Mouse (Mus musculus) hindbrain, embryonic 10.5 days (tissue): ENCODE data around the gene Bag3. TPM values are rescaled to one million over a fixed set of nuclear protein-coding genes. Genes with fewer than 3 reads are reported as not detected.

Source experiments
- DNase-seq: peaks from one replicate; pipeline ENCODE4 v3.0.0-alpha.2; 2017; ENCODE audit warnings: low spot score
- H3K27ac ChIP-seq: fragments of 300-500 bp; sonication (generic); 2 replicates; pipeline ENCODE4 v1.5.1; 2016; ENCODE audit warnings: mild to moderate bottlenecking, moderate library complexity
- H3K27me3 ChIP-seq: fragments of 300-500 bp; sonication (generic); 2 replicates; pipeline ENCODE4 v1.6.1; 2016; ENCODE audit warnings: mild to moderate bottlenecking; ENCODE audit not compliant: poor library complexity, insufficient read depth, severe bottlenecking
- H3K36me3 ChIP-seq: fragments of 300-500 bp; sonication (generic); 2 replicates; pipeline ENCODE4 v1.6.1; 2016; ENCODE audit warnings: mild to moderate bottlenecking, moderate library complexity
- H3K4me1 ChIP-seq: fragments of 300-500 bp; sonication (generic); replicated peaks from 2 replicates; pipeline ENCODE4 v1.6.1; 2016; ENCODE audit warnings: mild to moderate bottlenecking
- H3K4me3 ChIP-seq: fragments of 300-500 bp; sonication (generic); 2 replicates; pipeline ENCODE4 v1.5.1; 2016; ENCODE audit warnings: mild to moderate bottlenecking, moderate library complexity
- H3K9me3 ChIP-seq: fragments of 300-500 bp; sonication (generic); 2 replicates; pipeline ENCODE4 v1.6.1; 2016; ENCODE audit warnings: mild to moderate bottlenecking, moderate library complexity
- whole genome bisulfite sequencing: fragments of 180-500 bp; shearing (Covaris S2); methylation state at CpG from one replicate; pipeline ENCODE4 v1.1.7; 2016; 5-methylcytosine and 5-hydroxymethylcytosine counted together
- polyA plus RNA-seq: library from polyadenylated mRNA; unstranded; fragments of >200 nt; fragmentation: Nextera tagmentation; extraction: Ambion mirVana; gene quantifications from 2 replicates; pipeline ENCODE4 v1.2.1, GENCODE M21; 2016

Bag3 gene
- polyA plus RNA-seq, 1 experiment from 2014 or later = 7.2 TPM

GRCm38 (mm10) chr7:128578199-128578945 is 55.0 kb downstream of the Bag3 start:
- no peak for DNase-seq
- peaks cover 22% of the 10 kb centered on the region for H3K4me1 ChIP-seq
- no peaks in the 10 kb centered on the region for H3K27me3 ChIP-seq
- H3K27ac ChIP-seq = no peak overlapping the region
- 67% methylated on average over 10 of the region's 10 CpGs for WGBS
- H3K36me3 ChIP-seq = no peaks in the 10 kb centered on the region
- no peaks in the 10 kb centered on the region for H3K9me3 ChIP-seq
- no peak overlapping the region for H3K4me3 ChIP-seq

DNA sequence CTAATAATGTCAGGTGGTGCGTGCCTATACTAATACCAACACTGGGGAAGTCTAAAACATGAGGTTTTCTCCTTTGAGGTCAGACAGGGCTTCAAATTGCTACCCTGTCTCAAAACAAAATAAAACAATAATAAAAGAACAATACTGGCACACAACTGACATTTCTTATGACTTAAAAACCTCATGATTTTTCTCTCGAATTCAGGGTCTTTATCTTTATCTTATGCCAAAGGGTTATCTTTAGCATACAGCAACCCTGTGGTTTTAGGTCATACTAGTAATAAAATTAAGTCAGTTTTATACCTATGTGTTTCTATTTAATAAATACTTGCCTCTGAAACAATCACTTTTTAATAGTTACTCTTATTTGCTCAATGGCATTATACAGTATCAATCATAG is 56.0 kb downstream of the Bag3 start:
- H3K27me3 ChIP-seq = no peaks in the 10 kb centered on the region
- no peak overlapping the region for H3K4me3 ChIP-seq
- H3K9me3 ChIP-seq = no peaks in the 10 kb centered on the region
- DNase-seq = no peak
- no peak overlapping the region for H3K27ac ChIP-seq
- no peaks in the 10 kb centered on the region for H3K36me3 ChIP-seq
- 85% methylated on average over 2 of the region's 2 CpGs for WGBS
- peaks cover 18% of the 10 kb centered on the region for H3K4me1 ChIP-seq

GRCm38 (mm10) chr7:128580318-128580717 is 56.9 kb downstream of the Bag3 start:
- Histone ChIP-seq H3K9me3 (no peaks in the 10 kb centered on the region), H3K4me1 (peaks cover 15% of the 10 kb centered on the region), H3K36me3 (no peaks in the 10 kb centered on the region), H3K27ac (no peak overlapping the region), H3K27me3 (no peaks in the 10 kb centered on the region), H3K4me3 (no peak overlapping the region)
- 88% methylated on average over 6 of the region's 6 CpGs for WGBS
- DNase-seq = no peak

- H3K27me3 ChIP-seq = no peaks in the 10 kb centered on the region
- 84% methylated on average over 15 of the region's 15 CpGs for whole genome bisulfite sequencing
- 0 out of 2 replicates have a peak overlapping the region, but pooled peaks have one; percentile 3 for H3K27ac ChIP-seq
- H3K9me3 ChIP-seq = no peaks in the 10 kb centered on the region
- no peak overlapping the region for H3K4me3 ChIP-seq
- H3K4me1 ChIP-seq = peaks cover 15% of the 10 kb centered on the region
- DNase-seq = no peak
- H3K36me3 ChIP-seq = no peaks in the 10 kb centered on the region
These were observed 58.6 kb downstream of the Bag3 start for GRCm38 (mm10) chr7:128581864-128582484.

DNA sequence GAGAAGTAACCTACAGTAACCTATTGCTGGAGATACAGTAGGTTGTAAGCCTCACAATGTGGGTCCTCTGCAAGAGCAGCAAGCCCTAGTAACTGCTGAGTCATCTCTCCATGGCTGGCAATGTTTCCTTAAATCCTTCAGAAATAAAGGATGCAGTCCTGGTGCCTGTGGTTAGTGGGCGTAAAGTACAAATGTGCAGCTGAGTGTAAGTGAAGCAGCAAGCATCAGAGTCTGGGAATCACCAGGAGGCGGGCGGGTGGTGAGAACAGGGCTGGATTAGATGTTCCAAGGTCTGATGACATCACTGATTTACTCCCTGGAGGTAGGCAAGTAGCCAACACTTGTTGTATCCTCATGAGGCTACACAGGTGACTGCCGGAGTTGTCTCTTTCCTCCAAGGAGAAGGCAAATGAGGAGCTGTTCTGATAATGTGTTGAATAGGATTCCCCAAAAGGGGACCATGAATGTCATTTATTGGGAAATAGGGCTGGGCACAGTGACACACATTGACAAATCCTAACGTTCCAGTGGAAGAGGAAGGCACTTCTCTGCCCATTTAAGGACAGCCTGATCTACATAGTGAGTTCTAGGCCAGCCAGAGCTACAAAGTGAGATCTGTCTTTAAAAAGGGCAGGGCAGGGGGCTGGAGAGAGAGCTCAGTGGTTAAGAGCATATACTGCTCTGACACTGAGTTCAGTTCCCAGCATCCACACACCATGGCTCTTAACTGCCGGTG is 60.0 kb downstream of the Bag3 start:
- H3K9me3 ChIP-seq = no peaks in the 10 kb centered on the region
- no peaks in the 10 kb centered on the region for H3K27me3 ChIP-seq
- peaks cover 14% of the 10 kb centered on the region for H3K4me1 ChIP-seq
- H3K36me3 ChIP-seq = no peaks in the 10 kb centered on the region
- DNase-seq = no peak
- no peak overlapping the region for H3K27ac ChIP-seq
- 87% methylated on average over 6 of the region's 6 CpGs for WGBS
- no peak overlapping the region for H3K4me3 ChIP-seq

- peaks cover 21% of the 10 kb centered on the region for H3K4me1 ChIP-seq
- WGBS = 77% methylated on average over 4 of the region's 4 CpGs
- H3K27me3 ChIP-seq = no peaks in the 10 kb centered on the region
- no peaks in the 10 kb centered on the region for H3K9me3 ChIP-seq
- no peaks in the 10 kb centered on the region for H3K36me3 ChIP-seq
- H3K27ac ChIP-seq = no peak overlapping the region
- DNase-seq = no peak
- no peak overlapping the region for H3K4me3 ChIP-seq
These were observed 64.0 kb downstream of the Bag3 start for GRCm38 (mm10) chr7:128587334-128587933.

DNA sequence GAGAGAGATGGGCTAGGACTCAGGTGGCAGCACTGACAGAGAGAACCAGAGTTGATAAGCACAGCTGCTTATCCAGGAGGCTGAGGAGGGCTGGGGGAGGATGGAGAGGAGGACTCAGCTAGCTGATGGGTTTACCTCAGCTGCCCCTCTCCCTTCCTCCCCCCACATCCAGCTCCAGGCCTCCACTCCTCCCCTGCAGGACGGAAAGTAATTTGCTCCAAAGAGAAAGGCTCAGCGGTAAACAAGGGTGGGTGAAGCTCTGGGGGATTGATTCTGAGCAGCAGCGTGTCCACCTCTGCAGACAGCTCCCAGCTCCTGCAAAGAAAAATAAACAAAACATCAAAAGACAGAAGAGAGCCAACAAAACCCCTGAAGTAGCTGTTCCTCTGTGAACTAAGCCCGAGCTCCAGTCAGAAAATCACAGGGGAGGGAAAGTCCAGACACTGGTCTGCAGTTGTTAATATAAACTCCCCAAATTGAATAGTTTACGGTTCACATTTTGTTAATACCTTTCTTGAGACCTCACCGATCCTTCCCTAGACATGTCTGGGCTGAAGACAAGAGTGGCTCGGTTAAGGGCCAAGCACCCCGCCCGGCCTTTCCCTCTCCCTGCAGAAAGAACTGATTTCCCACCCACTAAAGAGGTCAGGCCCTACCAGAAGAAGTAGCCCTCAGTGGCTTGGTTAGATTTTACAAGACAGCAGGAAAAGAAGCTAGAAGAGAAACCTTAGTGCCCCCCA is 68.1 kb downstream of the Bag3 start:
- Histone ChIP-seq H3K4me1 (peaks cover 32% of the 10 kb centered on the region), H3K27ac (peak overlapping the region; percentile 77), H3K36me3 (no peaks in the 10 kb centered on the region), H3K27me3 (no peaks in the 10 kb centered on the region), H3K9me3 (no peaks in the 10 kb centered on the region), H3K4me3 (no peak overlapping the region)
- peak; percentile 44 for DNase-seq
- WGBS = 2% methylated on average over 9 of the region's 9 CpGs

DNA sequence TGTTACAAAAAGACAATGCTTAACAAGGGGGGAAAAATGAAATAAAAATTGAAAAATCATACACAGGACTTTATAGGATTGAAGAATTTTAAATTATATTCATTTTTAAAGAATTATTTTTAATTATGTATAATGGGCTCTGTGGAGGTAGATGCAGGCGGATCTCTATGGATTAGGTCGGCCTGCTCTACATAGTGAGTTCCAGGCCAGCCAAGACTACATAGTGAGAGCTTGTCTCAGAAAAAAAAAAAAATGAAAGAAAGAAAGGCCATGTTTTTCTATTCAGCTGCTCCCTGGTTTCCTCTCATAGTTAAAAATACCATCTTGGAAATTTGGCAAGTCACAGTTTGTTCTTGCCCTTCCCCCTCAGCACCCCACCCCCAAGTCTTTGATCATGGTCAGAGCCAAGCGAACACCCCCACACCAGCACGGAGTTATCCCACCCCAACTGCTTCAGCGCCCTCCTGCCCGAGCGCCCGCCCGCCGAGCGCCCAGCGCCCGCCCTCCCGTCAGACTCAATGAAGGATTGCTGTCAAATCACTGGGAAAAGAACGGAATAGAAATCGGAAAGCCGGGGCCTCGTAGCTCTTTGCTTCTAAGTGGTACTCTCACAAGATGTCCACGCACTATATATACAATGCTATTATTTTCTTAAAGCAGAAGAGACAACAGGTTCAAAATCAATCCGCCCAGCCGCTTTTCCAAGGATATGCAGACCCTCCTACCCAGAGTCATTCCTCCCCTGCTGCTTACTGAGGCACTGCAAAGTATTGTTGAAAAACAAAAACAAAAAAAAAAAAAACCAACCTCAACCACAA is 68.9 kb downstream of the Bag3 start:
- H3K4me1 ChIP-seq = peaks cover 32% of the 10 kb centered on the region
- 4% methylated on average over 21 of the region's 21 CpGs for WGBS
- no peaks in the 10 kb centered on the region for H3K27me3 ChIP-seq

GRCm38 (mm10) chr7:128592936-128593241 is 69.5 kb downstream of the Bag3 start:
- Histone ChIP-seq H3K27me3 (no peaks in the 10 kb centered on the region), H3K9me3 (0 out of 2 replicates have a peak, but pooled peaks cover 3% of the 10 kb centered on the region), H3K4me3 (peak overlapping the region; percentile 45), H3K36me3 (no peaks in the 10 kb centered on the region), H3K27ac (peak overlapping the region; percentile 79), H3K4me1 (peaks cover 32% of the 10 kb centered on the region)
- DNase-seq = no peak
- 3% methylated on average over 6 of the region's 6 CpGs for WGBS

More for the DNA sequence above, 68.9 kb downstream of the Bag3 start:
- peak; percentile 59 for DNase-seq
- Histone ChIP-seq H3K27ac (peak overlapping the region; percentile 79), H3K36me3 (no peaks in the 10 kb centered on the region), H3K9me3 (0 out of 2 replicates have a peak, but pooled peaks cover 3% of the 10 kb centered on the region), H3K4me3 (peak overlapping the region; percentile 45)

DNA sequence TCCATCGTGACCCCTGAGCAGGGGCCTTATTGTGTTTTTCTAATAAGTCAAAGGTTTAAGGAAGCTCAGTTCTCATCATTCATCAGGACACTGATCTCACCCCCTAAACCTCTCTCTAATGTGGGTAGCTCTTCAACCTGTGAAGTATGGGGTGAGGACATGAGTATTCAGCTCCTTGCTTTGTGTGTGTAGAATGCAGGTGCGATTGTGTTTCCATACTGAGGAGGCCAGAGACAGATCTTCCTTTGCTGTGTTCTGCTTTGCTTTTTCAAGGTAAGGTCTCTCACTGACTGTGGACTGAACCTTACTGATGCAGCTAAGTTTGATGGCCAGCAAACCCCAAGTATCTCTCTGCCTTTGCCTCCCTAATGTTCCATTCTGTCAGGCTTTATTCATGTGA is 72.9 kb downstream of the Bag3 start:
- no peak for DNase-seq
- Histone ChIP-seq H3K4me1 (peaks cover 23% of the 10 kb centered on the region), H3K36me3 (no peaks in the 10 kb centered on the region), H3K9me3 (0 out of 2 replicates have a peak, but pooled peaks cover 3% of the 10 kb centered on the region), H3K27me3 (no peaks in the 10 kb centered on the region), H3K27ac (no peak overlapping the region), H3K4me3 (no peak overlapping the region)
- WGBS = 99% methylated on average over 2 of the region's 2 CpGs
